Mouse (Mus musculus): ENCODE measurements around the gene Pih1d1. TPM values are rescaled to one million over a fixed set of nuclear protein-coding genes. Genes with fewer than 3 reads are reported as not detected.
"Not testable (repeated sequence)": the region's sequence is repeated elsewhere in the genome, so short reads cannot be mapped to it uniquely, and the experiment has no call there.

Gene Pih1d1
- polyA plus RNA-seq, 1 experiment from 2014 or later, result 80.3 TPM

DNA sequence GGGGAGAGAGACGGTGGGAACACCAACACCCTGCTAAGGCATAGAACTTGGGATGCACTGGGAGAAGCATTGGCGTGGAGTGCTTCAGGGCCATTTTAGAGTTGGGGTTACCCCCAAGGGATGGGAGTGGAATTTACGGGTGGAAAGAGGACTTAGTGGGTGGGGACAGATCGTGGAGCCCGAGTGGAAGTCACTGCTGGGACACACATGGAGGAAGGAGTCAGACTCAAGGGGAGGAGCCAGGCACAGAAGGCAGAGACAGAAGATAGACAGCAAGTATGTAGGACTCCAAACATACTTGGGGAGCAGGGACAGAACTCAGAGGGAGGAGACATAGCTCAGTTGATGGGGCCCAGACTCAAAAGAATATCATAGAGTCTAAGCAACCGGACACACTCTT lies 8.4 kb downstream of the Pih1d1 start:
- no peak overlapping the region for H3K27ac ChIP-seq
- peak; percentile 1; the same call in 1 of the 2 replicates for ATAC-seq (ENCODE audit: insufficient read depth, low FRiP score, low read depth)
- H3K4me1 ChIP-seq, result peaks cover 15% of the 10 kb centered on the region
- 25% methylated on average over 6 of the region's 6 CpGs for WGBS
- peak overlapping the region; percentile 45 for H3K4me3 ChIP-seq (replicated peaks)
- peaks cover 49% of the 10 kb centered on the region for H3K27me3 ChIP-seq (replicated peaks)
- no peaks in the 10 kb centered on the region for H3K9me3 ChIP-seq
- H3K9ac ChIP-seq, result no peak overlapping the region
- peak overlapping the region; percentile 91 for H3K4me2 ChIP-seq
- peaks cover 9% of the 10 kb centered on the region; the same call in 1 of the 2 replicates for H3K36me3 ChIP-seq

DNA sequence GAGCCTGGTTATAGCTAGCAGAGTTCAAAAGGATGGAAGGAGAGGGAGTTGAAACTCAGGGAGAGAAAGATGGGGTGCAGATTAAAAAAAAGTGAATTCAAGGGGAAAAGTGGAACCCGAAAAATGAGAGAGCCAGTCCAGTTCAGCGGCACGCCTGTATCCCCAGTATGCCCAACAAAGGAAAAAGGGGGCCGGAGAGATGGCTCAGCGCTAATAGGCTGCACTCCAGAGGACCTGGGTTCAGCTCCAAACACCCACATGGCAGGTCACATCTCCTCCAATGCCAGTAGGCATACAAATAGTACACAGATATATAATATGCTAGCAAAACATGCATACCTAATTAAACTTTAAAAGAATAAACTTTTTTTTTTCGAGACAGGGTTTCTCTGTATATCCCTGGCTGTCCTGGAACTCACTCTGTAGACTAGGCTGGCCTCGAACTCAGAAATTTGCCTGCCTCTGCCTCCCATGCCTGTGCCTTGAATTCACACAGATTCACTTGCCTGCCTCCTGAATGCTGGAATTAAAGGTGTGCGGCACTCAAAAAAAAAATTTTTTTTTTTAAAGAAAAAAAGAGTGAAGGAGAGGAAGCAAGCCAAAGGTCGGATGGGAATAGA lies 9.0 kb downstream of the Pih1d1 start:
- no peak for ATAC-seq (ENCODE audit: insufficient read depth, low FRiP score, low read depth)
- H3K9ac ChIP-seq, result no peak overlapping the region
- H3K4me3 ChIP-seq (replicated peaks), result no peak overlapping the region
- H3K36me3 ChIP-seq, result peaks cover 6% of the 10 kb centered on the region; the same call in 1 of the 2 replicates
- H3K9me3 ChIP-seq, result no peaks in the 10 kb centered on the region
- H3K27me3 ChIP-seq (replicated peaks), result peaks cover 55% of the 10 kb centered on the region
- 72% methylated on average over 9 of the region's 9 CpGs for WGBS
- peaks cover 15% of the 10 kb centered on the region for H3K4me1 ChIP-seq
- H3K4me2 ChIP-seq, result no peak overlapping the region
- no peak overlapping the region for H3K27ac ChIP-seq

DNA sequence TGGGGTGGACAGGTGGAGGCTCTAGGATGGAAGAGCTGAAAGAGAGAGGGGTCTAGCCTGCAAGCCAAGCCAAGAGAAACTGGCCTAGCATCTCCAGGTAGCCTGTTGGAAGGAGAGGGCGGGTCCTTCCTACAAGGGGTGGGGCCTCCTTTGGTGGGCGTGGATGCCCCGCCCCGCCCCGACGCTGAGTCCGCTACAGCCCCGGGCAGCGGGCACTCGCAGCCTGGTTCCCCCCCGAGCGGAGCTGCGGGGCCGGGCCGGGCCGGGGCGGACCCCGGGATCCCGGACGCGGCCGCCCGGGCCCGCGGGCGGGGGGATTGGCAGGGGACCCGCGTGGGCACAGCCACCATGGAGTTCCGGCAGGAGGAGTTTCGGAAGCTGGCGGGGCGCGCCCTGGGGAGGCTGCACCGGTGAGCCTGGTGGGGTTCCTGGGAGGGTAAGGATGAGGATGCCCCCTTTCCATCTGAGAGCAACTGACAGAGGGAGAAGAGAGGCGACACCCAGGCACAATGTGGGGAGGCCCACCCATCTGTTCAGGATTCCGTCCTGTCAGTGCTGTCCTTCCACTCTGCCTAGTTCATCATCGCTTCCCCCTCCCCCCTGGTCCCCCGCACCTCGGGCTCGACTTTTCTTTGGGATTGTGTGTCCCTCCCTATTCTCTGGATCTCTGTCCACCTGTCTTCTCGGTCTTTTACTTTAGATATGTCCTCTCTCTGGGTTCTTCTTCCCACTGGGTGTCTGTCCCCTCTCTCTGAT lies 9.8 kb downstream of the Pih1d1 start, which contains the start of gene Slc17a7:
TSS of gene Slc17a7 (plus strand) at position 215 of the 756 bp plus-strand sequence.
- Histone ChIP-seq H3K9me3 (no peaks in the 10 kb centered on the region), H3K27ac (no peak within 1 kb of the TSS), H3K9ac (no peak within 1 kb of the TSS), H3K4me3 (replicated peaks) (peak within 1 kb of the TSS; percentile 46), H3K36me3 (peaks cover 5% of the 10 kb centered on the region; the same call in 1 of the 2 replicates), H3K4me2 (peak within 1 kb of the TSS; percentile 80), H3K27me3 (replicated peaks) (peaks cover 63% of the 10 kb centered on the region), H3K4me1 (peaks cover 15% of the 10 kb centered on the region)
- 2% methylated on average over 37 of the region's 41 CpGs for WGBS
- ATAC-seq (ENCODE audit: insufficient read depth, low FRiP score, low read depth), result no peak

GRCm38 (mm10) chr7:45164833-45165232 lies 10.7 kb downstream of the Pih1d1 start:
- H3K27me3 ChIP-seq (replicated peaks), result peaks cover 72% of the 10 kb centered on the region
- H3K4me1 ChIP-seq, result peaks cover 15% of the 10 kb centered on the region
- ATAC-seq (ENCODE audit: insufficient read depth, low FRiP score, low read depth), result no peak
- no peak overlapping the region for H3K9ac ChIP-seq
- H3K9me3 ChIP-seq, result 0 out of 2 replicates have a peak, but pooled peaks cover 3% of the 10 kb centered on the region
- H3K4me3 ChIP-seq (replicated peaks), result no peak overlapping the region
- H3K4me2 ChIP-seq, result no peak overlapping the region
- H3K36me3 ChIP-seq, result peaks cover 5% of the 10 kb centered on the region; the same call in 1 of the 2 replicates
- no peak overlapping the region for H3K27ac ChIP-seq
- WGBS, result 62% methylated on average over 5 of the region's 5 CpGs

GRCm38 (mm10) chr7:45165701-45166100 lies 11.6 kb downstream of the Pih1d1 start:
- Histone ChIP-seq H3K27me3 (replicated peaks) (peaks cover 77% of the 10 kb centered on the region), H3K9me3 (0 out of 2 replicates have a peak, but pooled peaks cover 5% of the 10 kb centered on the region), H3K4me2 (no peak overlapping the region), H3K9ac (no peak overlapping the region), H3K4me3 (replicated peaks) (no peak overlapping the region), H3K36me3 (peaks cover 4% of the 10 kb centered on the region; the same call in 1 of the 2 replicates), H3K27ac (no peak overlapping the region), H3K4me1 (peaks cover 15% of the 10 kb centered on the region)
- 46% methylated on average over 11 of the region's 11 CpGs for WGBS
- no peak for ATAC-seq (ENCODE audit: insufficient read depth, low FRiP score, low read depth)

- H3K4me2 ChIP-seq, result no peak overlapping the region
- no peak overlapping the region for H3K27ac ChIP-seq
- no peak overlapping the region for H3K9ac ChIP-seq
- WGBS, result 23% methylated on average over 10 of the region's 10 CpGs
- peaks cover 82% of the 10 kb centered on the region for H3K27me3 ChIP-seq (replicated peaks)
- H3K4me1 ChIP-seq, result peaks cover 15% of the 10 kb centered on the region
- no peak for ATAC-seq (ENCODE audit: insufficient read depth, low FRiP score, low read depth)
- 0 out of 2 replicates have a peak, but pooled peaks cover 5% of the 10 kb centered on the region for H3K9me3 ChIP-seq
- no peak overlapping the region for H3K4me3 ChIP-seq (replicated peaks)
- H3K36me3 ChIP-seq, result no peaks in the 10 kb centered on the region
These were observed 12.9 kb downstream of the Pih1d1 start for GRCm38 (mm10) chr7:45166950-45167401.

DNA sequence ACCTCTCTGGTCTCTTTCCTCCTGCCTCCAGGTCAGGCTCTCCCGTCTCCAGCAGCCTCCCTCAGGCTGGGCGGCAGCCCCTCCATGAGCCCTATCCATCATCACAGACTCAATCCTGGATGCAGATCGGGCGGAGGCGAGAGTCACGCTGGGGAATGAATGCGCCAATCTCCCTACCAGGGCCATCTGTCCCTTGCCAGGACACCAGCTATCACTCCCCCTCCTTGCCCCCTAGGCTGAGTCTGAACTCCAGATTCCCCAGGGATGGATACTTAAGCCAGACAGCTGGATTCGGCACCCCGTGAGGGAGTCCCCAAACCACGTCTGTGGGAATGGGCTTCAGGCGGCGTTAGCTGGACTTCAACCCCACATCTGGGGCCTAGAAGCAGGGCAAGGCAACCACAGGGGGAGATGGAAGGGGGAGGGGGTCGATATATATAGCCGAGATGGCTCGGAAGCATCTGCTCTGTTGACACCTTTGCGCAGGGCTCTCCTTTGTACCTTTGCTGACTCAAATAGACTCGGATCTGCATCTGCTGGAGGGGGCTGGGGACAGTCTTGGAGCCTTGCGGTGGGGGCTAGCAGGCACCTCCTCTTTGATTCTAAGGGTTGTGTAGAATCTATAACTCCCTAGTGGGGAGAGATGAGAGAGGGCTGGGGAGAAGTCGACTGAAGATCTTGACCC lies 13.8 kb downstream of the Pih1d1 start:
- H3K4me2 ChIP-seq, result no peak overlapping the region
- peaks cover 9% of the 10 kb centered on the region for H3K4me1 ChIP-seq
- no peak overlapping the region for H3K4me3 ChIP-seq (replicated peaks)
- H3K9ac ChIP-seq, result no peak overlapping the region
- 0 out of 2 replicates have a peak, but pooled peaks cover 5% of the 10 kb centered on the region for H3K9me3 ChIP-seq
- H3K36me3 ChIP-seq, result no peaks in the 10 kb centered on the region
- no peak overlapping the region for H3K27ac ChIP-seq
- no peak for ATAC-seq (ENCODE audit: insufficient read depth, low FRiP score, low read depth)
- H3K27me3 ChIP-seq (replicated peaks), result peaks cover 79% of the 10 kb centered on the region
- 3% methylated on average over 19 of the region's 19 CpGs for WGBS

GRCm38 (mm10) chr7:45168656-45169055 lies 14.6 kb downstream of the Pih1d1 start:
- Histone ChIP-seq H3K27ac (no peak overlapping the region), H3K9ac (no peak overlapping the region), H3K4me2 (no peak overlapping the region), H3K4me1 (peaks cover 7% of the 10 kb centered on the region), H3K27me3 (replicated peaks) (peaks cover 76% of the 10 kb centered on the region), H3K4me3 (replicated peaks) (no peak overlapping the region), H3K9me3 (0 out of 2 replicates have a peak, but pooled peaks cover 5% of the 10 kb centered on the region), H3K36me3 (no peaks in the 10 kb centered on the region)
- WGBS, result 5% methylated on average over 24 of the region's 24 CpGs
- ATAC-seq (ENCODE audit: insufficient read depth, low FRiP score, low read depth), result no peak

DNA sequence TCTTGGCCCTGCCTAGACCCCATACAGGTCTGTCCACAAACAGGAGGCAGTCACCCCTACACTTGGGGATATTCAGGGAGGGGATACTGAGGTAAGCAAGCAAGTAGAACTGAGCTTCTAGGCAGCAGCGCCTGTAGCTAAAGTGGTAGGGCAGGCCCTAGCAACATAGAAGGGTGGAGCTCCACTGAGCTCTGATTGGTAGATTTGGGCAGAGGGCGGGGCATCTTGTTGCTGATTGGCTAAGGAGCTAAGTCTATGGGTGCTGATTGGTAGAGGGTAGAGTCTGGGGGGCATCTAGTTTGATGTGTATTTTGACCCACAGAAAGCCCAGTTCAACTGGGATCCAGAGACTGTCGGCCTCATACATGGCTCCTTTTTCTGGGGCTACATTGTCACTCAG lies 15.4 kb downstream of the Pih1d1 start:
- Histone ChIP-seq H3K27ac (no peak overlapping the region), H3K4me2 (no peak overlapping the region), H3K27me3 (replicated peaks) (peaks cover 74% of the 10 kb centered on the region), H3K9ac (no peak overlapping the region), H3K4me3 (replicated peaks) (no peak overlapping the region), H3K4me1 (no peaks in the 10 kb centered on the region), H3K9me3 (0 out of 2 replicates have a peak, but pooled peaks cover 5% of the 10 kb centered on the region), H3K36me3 (no peaks in the 10 kb centered on the region)
- WGBS, result 84% methylated on average over 3 of the region's 3 CpGs
- no peak for ATAC-seq (ENCODE audit: insufficient read depth, low FRiP score, low read depth)

GRCm38 (mm10) chr7:45172974-45173373 lies 18.9 kb downstream of the Pih1d1 start:
- no peak for ATAC-seq (ENCODE audit: insufficient read depth, low FRiP score, low read depth)
- Histone ChIP-seq H3K4me3 (replicated peaks) (no peak overlapping the region), H3K4me2 (no peak overlapping the region), H3K9me3 (0 out of 2 replicates have a peak, but pooled peaks cover 5% of the 10 kb centered on the region), H3K36me3 (no peaks in the 10 kb centered on the region), H3K27ac (no peak overlapping the region), H3K4me1 (peaks cover 6% of the 10 kb centered on the region), H3K27me3 (replicated peaks) (peaks cover 76% of the 10 kb centered on the region), H3K9ac (no peak overlapping the region)
- 59% methylated on average over 7 of the region's 7 CpGs for WGBS

- 67% methylated on average over 1 of the region's 1 CpGs for WGBS
- not testable (repeated sequence) for H3K9me3 ChIP-seq; H3K9ac ChIP-seq; H3K4me2 ChIP-seq; H3K4me3 ChIP-seq (replicated peaks); H3K4me1 ChIP-seq; H3K27ac ChIP-seq; H3K36me3 ChIP-seq; ATAC-seq (ENCODE audit: insufficient read depth, low FRiP score, low read depth)
- H3K27me3 ChIP-seq (replicated peaks), result peaks cover 76% of the 10 kb centered on the region
These were observed 19.7 kb downstream of the Pih1d1 start for GRCm38 (mm10) chr7:45173772-45174171.

Measured in stomach, embryonic 15.5 days (tissue).